Mouse (Mus musculus): ENCODE measurements around the gene Meis1. TPM values are rescaled to one million over a fixed set of nuclear protein-coding genes. Genes with fewer than 3 reads are reported as not detected.

Gene Meis1
- polyA plus RNA-seq, 1 experiment = 68.8 TPM

DNA sequence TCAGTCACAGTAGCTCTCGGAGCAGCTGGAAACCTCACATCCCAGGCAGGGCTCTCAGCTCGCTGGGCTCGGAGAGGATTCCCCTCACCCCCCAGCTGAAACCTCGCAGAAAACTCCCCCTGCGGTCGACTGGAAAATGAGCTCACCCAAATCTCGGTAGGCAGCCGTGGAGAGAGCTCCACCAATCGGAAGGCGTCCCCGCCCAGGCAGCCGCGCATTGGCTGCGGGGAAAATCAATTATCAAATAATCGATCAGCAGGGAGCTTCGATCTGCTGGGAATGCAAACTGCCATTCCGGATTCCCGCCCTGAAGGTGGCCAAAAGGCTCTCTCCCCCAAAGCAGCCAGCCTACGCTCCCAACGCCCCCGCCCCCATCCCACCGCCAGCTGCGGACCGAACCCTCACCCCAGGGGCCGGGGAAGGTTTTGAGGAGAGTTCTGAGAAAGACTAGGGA lies 1.6 kb upstream of the Meis1 start:
- peak; percentile 98 for DNase-seq (ENCODE audit: low read depth)
- peak; percentile 57; the same call in 1 of the 2 replicates for TF ChIP-seq POLR2A (IDR thresholded peaks at IDR 0.05; ENCODE audit: borderline replicate concordance, extremely low read depth, insufficient read depth, insufficient read length, poor library complexity, severe bottlenecking)
- TF ChIP-seq CTCF (IDR thresholded peaks at IDR 0.05; ENCODE audit: borderline replicate concordance, extremely low read depth, insufficient read depth, insufficient read length) = no peak

DNA sequence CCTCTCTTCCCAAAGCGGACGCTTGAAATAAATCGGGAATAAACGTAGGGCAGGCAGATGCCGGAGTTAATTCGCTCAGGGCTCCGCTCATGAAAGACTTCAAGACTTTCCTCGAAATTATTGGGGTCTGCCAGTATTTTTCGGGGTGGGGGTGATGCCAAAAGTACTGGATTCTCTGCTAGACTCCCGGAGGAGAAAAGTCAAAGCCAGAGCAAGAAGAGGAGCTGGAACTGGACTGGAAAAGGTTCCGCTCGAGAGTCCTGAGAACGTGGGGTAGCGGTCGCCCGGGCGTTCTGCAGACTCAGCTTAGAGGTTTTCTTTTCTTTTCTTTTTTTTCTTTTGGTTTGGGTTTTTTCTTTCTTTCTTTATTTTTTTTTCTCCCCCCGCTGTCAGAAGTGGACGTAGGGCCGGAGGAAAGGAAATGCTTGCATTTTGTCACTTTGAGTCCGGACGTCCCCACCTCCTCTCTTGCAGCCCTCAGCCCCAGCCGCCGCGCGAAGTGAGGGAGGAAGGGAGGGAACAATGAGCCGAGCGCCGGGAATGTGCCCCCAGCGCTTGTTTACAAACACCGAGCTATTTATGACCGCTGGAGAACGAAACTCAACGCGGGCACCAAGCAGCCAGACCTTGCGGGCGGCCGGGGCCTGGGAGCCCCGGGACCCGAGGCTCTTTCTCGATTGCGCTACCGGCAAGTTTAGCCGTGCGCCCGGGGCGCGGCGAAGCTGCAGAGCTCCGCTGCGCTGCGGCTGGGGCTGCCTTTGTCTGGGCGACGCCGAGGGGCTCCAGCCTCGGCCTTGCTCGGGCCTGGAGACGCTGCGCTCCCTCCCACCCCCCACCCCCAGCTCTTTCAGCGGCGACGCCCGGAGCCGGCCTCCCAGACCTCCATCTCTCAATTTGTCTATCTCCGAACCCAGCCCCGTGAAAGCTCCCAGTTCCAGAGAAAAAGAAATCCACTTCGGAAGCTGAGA lies 703 bp upstream of the Meis1 start:
- peak; percentile 83 for DNase-seq (ENCODE audit: low read depth)
- TF ChIP-seq CTCF (IDR thresholded peaks at IDR 0.05; ENCODE audit: borderline replicate concordance, extremely low read depth, insufficient read depth, insufficient read length) (no peak), POLR2A (IDR thresholded peaks at IDR 0.05; ENCODE audit: borderline replicate concordance, extremely low read depth, insufficient read depth, insufficient read length, poor library complexity, severe bottlenecking) (peak; percentile 59)

DNA sequence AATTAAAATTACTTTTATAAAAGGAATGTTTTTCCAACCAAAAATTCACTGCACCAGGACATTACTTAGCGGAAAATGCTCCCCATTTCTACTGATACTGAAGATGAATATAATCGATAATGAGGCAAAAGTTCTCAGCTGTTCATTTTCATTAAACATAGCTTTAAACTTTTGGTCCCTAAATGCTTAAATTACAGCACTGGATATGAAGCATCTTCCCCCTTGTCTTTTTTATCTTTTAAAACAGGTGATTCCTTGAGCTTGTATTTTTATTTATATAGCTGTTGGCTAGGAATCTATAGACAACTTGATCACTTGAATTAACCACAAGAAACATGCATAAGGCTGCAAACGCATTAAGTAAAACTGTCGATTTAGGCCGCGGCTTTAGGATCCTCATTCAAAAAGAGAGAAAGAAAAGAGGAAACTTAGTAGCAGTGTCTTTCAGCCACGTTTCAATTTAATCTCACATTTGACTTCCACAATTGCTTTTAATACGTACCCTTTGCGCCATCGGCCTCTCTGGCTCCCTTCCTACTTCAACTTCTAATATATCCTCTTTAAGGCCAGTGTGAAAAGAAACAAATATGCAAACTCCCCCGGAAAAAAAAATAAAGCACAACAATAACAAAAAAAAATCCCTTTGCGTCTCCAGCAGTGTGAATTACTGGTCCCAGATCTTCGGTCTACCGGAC lies 919 bp downstream of the Meis1 start:
- TF ChIP-seq POLR2A (IDR thresholded peaks at IDR 0.05; ENCODE audit: borderline replicate concordance, extremely low read depth, insufficient read depth, insufficient read length, poor library complexity, severe bottlenecking) (no peak), CTCF (IDR thresholded peaks at IDR 0.05; ENCODE audit: borderline replicate concordance, extremely low read depth, insufficient read depth, insufficient read length) (no peak)
- peak; percentile 47 for DNase-seq (ENCODE audit: low read depth)

DNA sequence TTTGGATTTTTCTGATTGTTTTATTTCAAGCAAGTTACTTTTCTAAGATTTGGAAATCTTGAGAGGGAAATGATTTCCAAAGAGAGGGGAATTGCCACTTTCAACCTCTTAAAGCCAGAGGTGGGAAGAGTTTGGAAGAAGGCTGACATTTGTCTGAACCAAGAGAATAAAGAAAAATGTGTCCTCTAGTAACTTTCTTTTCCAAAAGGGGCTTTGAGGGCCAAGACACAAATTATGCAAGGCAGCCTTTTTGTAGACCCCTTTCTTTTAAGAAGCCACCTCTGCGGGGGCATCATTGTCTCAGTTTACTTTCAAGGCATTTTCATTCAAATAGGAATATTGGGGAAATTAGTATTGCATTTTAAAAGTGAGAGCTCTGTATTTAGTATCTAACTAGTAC lies 1.5 kb downstream of the Meis1 start:
- TF ChIP-seq CTCF (IDR thresholded peaks at IDR 0.05; ENCODE audit: borderline replicate concordance, extremely low read depth, insufficient read depth, insufficient read length) (no peak), POLR2A (IDR thresholded peaks at IDR 0.05; ENCODE audit: borderline replicate concordance, extremely low read depth, insufficient read depth, insufficient read length, poor library complexity, severe bottlenecking) (no peak)
- no peak for DNase-seq (ENCODE audit: low read depth)

DNA sequence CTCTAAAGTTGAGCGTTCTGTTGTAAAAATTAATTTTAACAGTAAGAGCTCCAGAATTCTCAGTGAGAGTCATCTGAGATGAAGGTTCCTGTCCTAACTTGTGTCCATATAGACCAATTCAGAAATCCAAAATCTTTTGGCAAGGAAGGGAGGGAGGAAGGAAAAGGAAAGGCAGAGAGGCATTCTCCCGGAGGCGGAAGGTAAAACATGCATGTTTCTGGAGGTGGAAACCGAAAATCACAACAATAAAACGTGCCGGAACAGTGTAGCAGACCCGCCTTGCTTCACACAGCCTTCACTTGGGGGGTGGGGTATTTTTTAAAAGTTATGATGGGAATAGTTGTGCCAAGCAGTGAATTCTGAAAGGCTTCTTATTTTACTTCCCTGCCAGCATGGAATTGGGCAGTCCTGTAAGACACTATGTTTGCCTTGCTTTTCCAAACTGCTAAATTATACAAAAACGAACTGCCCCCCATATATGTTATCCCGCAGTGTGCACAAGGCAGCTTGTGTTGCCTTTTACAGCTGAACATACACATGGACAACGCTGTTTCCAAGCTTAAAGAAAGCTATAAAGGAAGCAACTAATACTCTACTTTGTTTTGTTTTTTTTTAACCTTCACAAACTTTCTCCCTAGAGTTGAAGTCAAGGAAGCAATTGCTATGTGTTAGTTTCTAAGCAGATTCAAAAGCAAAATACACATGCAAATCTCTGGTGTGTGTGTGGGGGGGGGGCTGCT lies 2.1 kb downstream of the Meis1 start:
- TF ChIP-seq POLR2A (IDR thresholded peaks at IDR 0.05; ENCODE audit: borderline replicate concordance, extremely low read depth, insufficient read depth, insufficient read length, poor library complexity, severe bottlenecking) (no peak), CTCF (IDR thresholded peaks at IDR 0.05; ENCODE audit: borderline replicate concordance, extremely low read depth, insufficient read depth, insufficient read length) (no peak)
- DNase-seq (ENCODE audit: low read depth) = no peak

DNA sequence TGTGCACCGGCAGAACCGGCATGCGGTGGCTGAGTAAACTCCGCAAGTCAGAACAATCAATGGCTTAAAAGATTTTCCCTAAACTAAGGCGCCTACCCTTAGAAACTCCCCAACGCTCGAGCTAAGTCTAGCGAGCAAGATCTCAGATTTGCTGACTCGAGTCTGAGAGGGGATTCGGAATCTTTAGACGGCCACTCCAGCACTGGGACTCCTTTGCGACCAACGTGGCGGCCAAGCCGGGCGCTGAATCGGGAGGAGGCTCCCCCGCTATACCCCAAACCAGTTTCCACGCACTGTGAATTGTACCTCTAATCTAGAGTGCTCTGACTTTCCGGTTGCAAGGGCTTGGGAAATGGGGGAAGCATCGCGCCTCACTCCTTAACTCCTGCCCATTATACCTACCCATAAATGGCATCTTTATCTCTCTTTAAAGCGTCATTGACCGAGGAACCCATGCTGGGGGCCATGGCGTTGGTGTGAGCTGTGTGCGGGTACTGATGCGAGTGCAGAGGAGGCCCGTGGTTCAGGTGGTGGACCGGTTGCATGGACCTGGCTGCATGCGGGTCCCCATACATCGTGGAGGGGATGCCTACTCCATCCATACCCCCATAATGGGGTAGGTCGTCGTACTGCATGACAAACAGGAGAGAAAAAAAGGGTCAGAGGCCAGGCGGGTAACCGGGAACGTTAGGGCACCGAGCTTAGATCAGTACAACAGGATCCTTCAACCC lies 2.9 kb downstream of the Meis1 start:
- DNase-seq (ENCODE audit: low read depth) = peak; percentile 63

DNA sequence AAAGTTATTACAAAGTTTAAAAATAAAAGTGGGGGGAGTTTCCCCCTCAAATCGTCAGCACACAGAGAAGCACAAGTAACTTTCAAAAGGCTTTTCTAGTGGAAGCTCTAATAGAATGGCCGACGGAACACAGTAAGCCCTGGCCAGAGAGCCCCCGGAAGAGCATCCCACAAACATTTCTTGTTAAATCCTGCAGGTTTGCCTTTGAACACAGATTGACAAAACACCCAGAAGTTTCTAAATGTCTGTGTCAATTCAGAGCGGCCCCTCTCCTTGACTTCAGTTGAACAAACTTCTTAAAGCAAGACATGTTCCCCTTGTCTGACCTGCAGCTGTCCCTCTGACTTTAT lies 3.4 kb downstream of the Meis1 start:
- DNase-seq (ENCODE audit: low read depth) = no peak
- TF ChIP-seq CTCF (IDR thresholded peaks at IDR 0.05; ENCODE audit: borderline replicate concordance, extremely low read depth, insufficient read depth, insufficient read length) (no peak), POLR2A (IDR thresholded peaks at IDR 0.05; ENCODE audit: borderline replicate concordance, extremely low read depth, insufficient read depth, insufficient read length, poor library complexity, severe bottlenecking) (no peak)

More for the DNA sequence above, 2.9 kb downstream of the Meis1 start:
- no peak for TF ChIP-seq CTCF (IDR thresholded peaks at IDR 0.05; ENCODE audit: borderline replicate concordance, extremely low read depth, insufficient read depth, insufficient read length)
- no peak for TF ChIP-seq POLR2A (IDR thresholded peaks at IDR 0.05; ENCODE audit: borderline replicate concordance, extremely low read depth, insufficient read depth, insufficient read length, poor library complexity, severe bottlenecking)

DNA sequence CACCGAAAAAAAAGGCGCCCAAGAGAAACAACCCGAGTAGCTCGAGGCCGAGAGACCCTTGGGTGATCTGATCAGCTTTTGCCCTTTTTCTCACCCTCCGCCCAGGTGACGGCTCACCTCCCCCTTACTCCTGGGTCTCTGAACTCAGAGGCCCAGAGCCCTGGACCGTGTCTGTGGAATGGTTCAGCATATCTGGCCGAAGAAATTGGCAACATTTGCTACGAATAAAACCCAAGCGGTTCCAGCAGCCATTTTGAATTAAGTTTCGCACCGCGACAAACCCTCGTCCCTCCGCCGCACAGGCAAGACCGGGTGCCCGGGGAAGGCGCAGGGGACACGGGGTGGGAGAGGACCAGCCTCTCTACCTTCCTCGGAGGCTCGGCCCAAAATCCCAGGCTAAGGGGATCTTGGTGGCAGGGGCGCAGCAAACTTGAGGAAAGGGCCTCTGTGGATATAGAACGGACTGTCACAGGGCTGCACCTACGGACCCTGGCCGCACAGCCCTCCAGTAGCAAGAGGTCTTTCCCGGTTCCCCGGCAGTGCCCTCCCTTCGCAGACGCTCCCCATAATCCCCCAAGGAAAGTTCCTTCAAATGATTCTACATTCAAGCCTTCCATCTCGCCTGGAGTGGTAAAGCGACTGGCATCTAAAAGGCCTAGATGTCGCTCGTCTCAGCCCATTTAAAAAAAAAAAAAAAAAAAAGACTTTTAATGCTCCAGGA lies 4.2 kb downstream of the Meis1 start:
- TF ChIP-seq CTCF (IDR thresholded peaks at IDR 0.05; ENCODE audit: borderline replicate concordance, extremely low read depth, insufficient read depth, insufficient read length) = no peak
- no peak for TF ChIP-seq POLR2A (IDR thresholded peaks at IDR 0.05; ENCODE audit: borderline replicate concordance, extremely low read depth, insufficient read depth, insufficient read length, poor library complexity, severe bottlenecking)

DNA sequence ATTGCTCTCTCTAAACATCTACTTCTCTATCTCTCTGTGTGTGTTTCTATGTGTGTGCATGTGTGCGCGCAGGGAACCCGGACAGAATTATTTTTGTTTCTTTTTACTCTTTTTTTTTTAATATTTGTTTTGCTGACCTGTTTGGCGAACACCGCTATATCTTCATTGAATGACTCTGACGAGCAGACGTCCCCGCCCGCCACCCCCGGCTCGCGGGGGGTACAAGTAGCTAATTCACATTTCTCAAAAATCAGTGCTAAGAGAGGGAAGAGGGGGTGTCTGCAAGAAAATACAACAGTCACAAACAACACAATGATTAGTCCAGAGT lies 4.7 kb downstream of the Meis1 start:
- no peak for TF ChIP-seq CTCF (IDR thresholded peaks at IDR 0.05; ENCODE audit: borderline replicate concordance, extremely low read depth, insufficient read depth, insufficient read length)
- TF ChIP-seq POLR2A (IDR thresholded peaks at IDR 0.05; ENCODE audit: borderline replicate concordance, extremely low read depth, insufficient read depth, insufficient read length, poor library complexity, severe bottlenecking) = no peak

More for the DNA sequence above, 4.2 kb downstream of the Meis1 start:
- peak; percentile 64 for DNase-seq (ENCODE audit: low read depth)

More for the DNA sequence above, 4.7 kb downstream of the Meis1 start:
- no peak for DNase-seq (ENCODE audit: low read depth)
